Mouse (Mus musculus) liver, postnatal 0 days (tissue): ENCODE measurements around the gene Zfp13. TPM values are rescaled to one million over a fixed set of nuclear protein-coding genes. Genes with fewer than 3 reads are reported as not detected.

Source experiments
- ATAC-seq: fragments of 200-750 bp; cut with Nextera tagmentation; 2 replicates; pipeline ENCODE4 v1.8.0; 2017; ENCODE audit warnings: mild to moderate bottlenecking, moderate library complexity
- DNase-seq: peaks from one replicate; pipeline ENCODE4 v3.0.0-alpha.2; 2016
- H3K27ac ChIP-seq: fragments of 300-500 bp; sonication (generic); 2 replicates; pipeline ENCODE4 v1.5.1; 2014; ENCODE audit warnings: antibody characterized with exemption, moderate library complexity, mild to moderate bottlenecking, low read depth
- H3K27me3 ChIP-seq: fragments of 300-500 bp; sonication (generic); 2 replicates; pipeline ENCODE4 v1.6.1; 2014; ENCODE audit warnings: low read length, control low read depth, mixed read lengths; ENCODE audit not compliant: insufficient read depth
- H3K36me3 ChIP-seq: fragments of 300-500 bp; sonication (generic); replicated peaks from 2 replicates; pipeline ENCODE4 v1.6.1; 2014; ENCODE audit warnings: mild to moderate bottlenecking, control low read depth, low read length, moderate library complexity, mixed read lengths; ENCODE audit not compliant: insufficient read depth
- H3K4me1 ChIP-seq: fragments of 300-500 bp; sonication (generic); 2 replicates; pipeline ENCODE4 v1.6.1; 2014; ENCODE audit warnings: antibody characterized with exemption, mild to moderate bottlenecking, control low read depth; ENCODE audit not compliant: insufficient read depth
- H3K4me2 ChIP-seq: fragments of 300-500 bp; sonication (generic); 2 replicates; pipeline ENCODE4 v1.6.1; 2014; ENCODE audit warnings: low read depth, mild to moderate bottlenecking, low read length, moderate library complexity, mixed read lengths
- H3K4me3 ChIP-seq: fragments of 300-500 bp; sonication (generic); 2 replicates; pipeline ENCODE4 v1.5.1; 2014; ENCODE audit warnings: low read depth, low read length
- H3K9ac ChIP-seq: fragments of 300-500 bp; sonication (generic); replicated peaks from 2 replicates; pipeline ENCODE4 v1.6.1; 2014; ENCODE audit warnings: mild to moderate bottlenecking, moderate library complexity
- H3K9me3 ChIP-seq: fragments of 300-500 bp; sonication (generic); 2 replicates; pipeline ENCODE4 v1.6.1; 2016; ENCODE audit warnings: mild to moderate bottlenecking, control low read depth, low read length, mixed read lengths
- CTCF ChIP-seq: sonication (generic); IDR thresholded peaks from 2 replicates; pipeline ENCODE4 v1.5.1; 2016; ENCODE audit warnings: antibody characterized with exemption, low read depth
- EP300 ChIP-seq: IDR thresholded peaks from 2 replicates; pipeline ENCODE4 v1.6.1; 2016; ENCODE audit warnings: antibody characterized with exemption, low read depth, mild to moderate bottlenecking
- WGBS: fragments of 180-500 bp; shearing (Covaris S2); extraction: QIAGEN DNeasy Blood & Tissue Kit; methylation state at CpG from one replicate; pipeline ENCODE4 v1.1.7; 2014; ENCODE audit not compliant: insufficient replicate concordance; 5-methylcytosine and 5-hydroxymethylcytosine counted together
- polyA plus RNA-seq: library from polyadenylated mRNA; unstranded; fragments of >200 nt; fragmentation: Nextera tagmentation; extraction: Ambion mirVana; gene quantifications from 2 replicates; pipeline ENCODE4 v1.2.1, GENCODE M21; 2015

Zfp13 gene
- polyA plus RNA-seq, 1 experiment from 2014 or later, result 1.4 TPM

GRCm38 (mm10) chr17:23574130-23574529, 25.2 kb downstream of the Zfp13 start:
- H3K9me3 ChIP-seq, result no peaks in the 10 kb centered on the region
- no peak overlapping the region for H3K9ac ChIP-seq
- no peak overlapping the region for H3K4me2 ChIP-seq
- H3K4me1 ChIP-seq, result no peaks in the 10 kb centered on the region
- TF ChIP-seq CTCF (no peak), EP300 (no peak)
- H3K27ac ChIP-seq, result no peak overlapping the region
- no peak for DNase-seq
- H3K36me3 ChIP-seq, result peaks cover 11% of the 10 kb centered on the region
- WGBS, result 78% methylated on average over 8 of the region's 8 CpGs
- no peak overlapping the region for H3K4me3 ChIP-seq
- no peak for ATAC-seq
- no peaks in the 10 kb centered on the region for H3K27me3 ChIP-seq

- TF ChIP-seq CTCF (peak; percentile 45), EP300 (no peak)
- no peak overlapping the region for H3K9ac ChIP-seq
- no peak for DNase-seq
- no peaks in the 10 kb centered on the region for H3K27me3 ChIP-seq
- ATAC-seq, result no peak
- H3K9me3 ChIP-seq, result no peaks in the 10 kb centered on the region
- H3K27ac ChIP-seq, result no peak overlapping the region
- no peaks in the 10 kb centered on the region for H3K4me1 ChIP-seq
- H3K4me3 ChIP-seq, result no peak overlapping the region
- H3K4me2 ChIP-seq, result no peak overlapping the region
- 76% methylated on average over 6 of the region's 6 CpGs for WGBS
- H3K36me3 ChIP-seq, result peaks cover 8% of the 10 kb centered on the region
Observed at GRCm38 (mm10) chr17:23572059-23572458, 27.2 kb downstream of the Zfp13 start.

GRCm38 (mm10) chr17:23571084-23571483, 28.2 kb downstream of the Zfp13 start:
- H3K27me3 ChIP-seq, result no peaks in the 10 kb centered on the region
- no peaks in the 10 kb centered on the region for H3K9me3 ChIP-seq
- H3K27ac ChIP-seq, result no peak overlapping the region
- TF ChIP-seq EP300 (no peak), CTCF (peak; percentile 35)
- DNase-seq (no peak), ATAC-seq (no peak)
- H3K4me1 ChIP-seq, result no peaks in the 10 kb centered on the region
- no peak overlapping the region for H3K4me3 ChIP-seq
- H3K9ac ChIP-seq, result no peak overlapping the region
- peaks cover 6% of the 10 kb centered on the region for H3K36me3 ChIP-seq
- WGBS, result 16% methylated on average over 5 of the region's 5 CpGs
- H3K4me2 ChIP-seq, result no peak overlapping the region

GRCm38 (mm10) chr17:23570017-23570416, 29.3 kb downstream of the Zfp13 start:
- Histone ChIP-seq H3K27me3 (no peaks in the 10 kb centered on the region), H3K9me3 (no peaks in the 10 kb centered on the region), H3K4me3 (no peak overlapping the region), H3K4me2 (no peak overlapping the region), H3K4me1 (peaks cover 6% of the 10 kb centered on the region), H3K36me3 (no peaks in the 10 kb centered on the region), H3K9ac (no peak overlapping the region), H3K27ac (no peak overlapping the region)
- peak; percentile 75 for TF ChIP-seq CTCF
- TF ChIP-seq EP300, result no peak
- peak; percentile 53 for DNase-seq
- ATAC-seq, result peak; percentile 61
- WGBS, result 31% methylated on average over 6 of the region's 6 CpGs

- DNase-seq, result no peak
- WGBS, result 47% methylated on average over 5 of the region's 5 CpGs
- Histone ChIP-seq H3K9me3 (no peaks in the 10 kb centered on the region), H3K4me2 (no peak overlapping the region), H3K4me3 (no peak overlapping the region), H3K27ac (no peak overlapping the region), H3K36me3 (no peaks in the 10 kb centered on the region), H3K4me1 (peaks cover 10% of the 10 kb centered on the region), H3K27me3 (no peaks in the 10 kb centered on the region), H3K9ac (no peak overlapping the region)
- ATAC-seq, result no peak
- TF ChIP-seq CTCF (no peak), EP300 (no peak)
Observed at GRCm38 (mm10) chr17:23568370-23568769, 30.9 kb downstream of the Zfp13 start.

- no peak overlapping the region for H3K27ac ChIP-seq
- no peak overlapping the region for H3K4me3 ChIP-seq
- DNase-seq (no peak), ATAC-seq (no peak)
- H3K27me3 ChIP-seq, result no peaks in the 10 kb centered on the region
- H3K4me2 ChIP-seq, result no peak overlapping the region
- H3K36me3 ChIP-seq, result no peaks in the 10 kb centered on the region
- H3K9me3 ChIP-seq, result no peaks in the 10 kb centered on the region
- TF ChIP-seq CTCF, result peak; percentile 57
- no peak for TF ChIP-seq EP300
- peaks cover 10% of the 10 kb centered on the region for H3K4me1 ChIP-seq
- 45% methylated on average over 5 of the region's 5 CpGs for WGBS
- no peak overlapping the region for H3K9ac ChIP-seq
Observed at GRCm38 (mm10) chr17:23566787-23567186, 32.5 kb downstream of the Zfp13 start.

- peak; percentile 77 for ATAC-seq
- H3K4me1 ChIP-seq, result peaks cover 10% of the 10 kb centered on the region
- peak overlapping the region; percentile 84 for H3K4me3 ChIP-seq
- under 1% methylated on average over 8 of the region's 8 CpGs for WGBS
- peak overlapping the region; percentile 98 for H3K27ac ChIP-seq
- peak overlapping the region; percentile 84 for H3K9ac ChIP-seq
- no peak for DNase-seq
- H3K36me3 ChIP-seq, result peaks cover 6% of the 10 kb centered on the region; the same call in 1 of the 2 replicates
- peak overlapping the region; percentile 92 for H3K4me2 ChIP-seq
- no peak for TF ChIP-seq CTCF
- TF ChIP-seq EP300, result no peak
- no peaks in the 10 kb centered on the region for H3K9me3 ChIP-seq
- H3K27me3 ChIP-seq, result no peaks in the 10 kb centered on the region
Observed at GRCm38 (mm10) chr17:23564368-23564715, 34.9 kb downstream of the Zfp13 start.
